Mouse (Mus musculus): ENCODE measurements around the gene Nell2.

- TF ChIP-seq CTCF (IDR thresholded peaks at IDR 0.05), result no peak
- no peak for TF ChIP-seq EP300 (IDR thresholded peaks at IDR 0.05)
These were observed 92.1 kb downstream of the Nell2 start for GRCm38 (mm10) chr15:95436261-95436660.

Data from lung, postnatal 0 days (tissue).